Mouse (Mus musculus): ENCODE results near the gene AU018091. TPM values are rescaled to one million over a fixed set of nuclear protein-coding genes. Genes with fewer than 3 reads are reported as not detected.

The AU018091 gene
- total RNA-seq (2014; rRNA removed) (not detected in 2 replicates), polyA plus RNA-seq (2015; fragmentation: Nextera tagmentation; extraction: Ambion mirVana) (not detected in 2 replicates)

- DNase-seq = no peak
- Histone ChIP-seq H3K4me3 (ENCODE audit: low read depth, low read length) (no peak within 1 kb of the TSS), H3K9ac (no peak within 1 kb of the TSS), H3K27ac (ENCODE audit: low read depth, low read length) (no peak within 1 kb of the TSS), H3K4me2 (ENCODE audit: low read depth) (no peak within 1 kb of the TSS), H3K36me3 (ENCODE audit: insufficient read depth) (no peaks in the 10 kb centered on the region), H3K4me1 (ENCODE audit: insufficient read depth) (no peaks in the 10 kb centered on the region), H3K27me3 (ENCODE audit: insufficient read depth, low read length) (no peaks in the 10 kb centered on the region), H3K9me3 (ENCODE audit: low read length) (no peaks in the 10 kb centered on the region)
- no peak for ATAC-seq
- WGBS = 95% methylated on average over 3 of the region's 3 CpGs
- TF ChIP-seq CTCF (IDR thresholded peaks at IDR 0.05; ENCODE audit: low read depth) = no peak
Observed at GRCm38 (mm10) chr7:3168925-3169324, at the start of gene AU018091. Gene AU018091, minus strand, starts transcription at chr7:3169203.

- Histone ChIP-seq H3K9ac (no peak overlapping the region), H3K4me1 (ENCODE audit: insufficient read depth) (no peaks in the 10 kb centered on the region), H3K36me3 (ENCODE audit: insufficient read depth) (no peaks in the 10 kb centered on the region), H3K27me3 (ENCODE audit: insufficient read depth, low read length) (peaks cover 12% of the 10 kb centered on the region; the same call in 1 of the 2 replicates), H3K4me2 (ENCODE audit: low read depth) (no peak overlapping the region), H3K27ac (ENCODE audit: low read depth, low read length) (no peak overlapping the region), H3K9me3 (ENCODE audit: low read length) (no peaks in the 10 kb centered on the region), H3K4me3 (ENCODE audit: low read depth, low read length) (no peak overlapping the region)
- ATAC-seq = no peak
- no peak for TF ChIP-seq CTCF (IDR thresholded peaks at IDR 0.05; ENCODE audit: low read depth)
- 22% methylated on average over 10 of the region's 10 CpGs for WGBS
- no peak for DNase-seq
Observed at GRCm38 (mm10) chr7:3217546-3218056, 48.6 kb upstream of the AU018091 start.

GRCm38 (mm10) chr7:3216331-3216730, 47.3 kb upstream of the AU018091 start:
- Histone ChIP-seq H3K4me1 (ENCODE audit: insufficient read depth) (no peaks in the 10 kb centered on the region), H3K9ac (no peak overlapping the region), H3K9me3 (ENCODE audit: low read length) (no peaks in the 10 kb centered on the region), H3K27ac (ENCODE audit: low read depth, low read length) (no peak overlapping the region), H3K4me3 (ENCODE audit: low read depth, low read length) (no peak overlapping the region), H3K36me3 (ENCODE audit: insufficient read depth) (no peaks in the 10 kb centered on the region), H3K27me3 (ENCODE audit: insufficient read depth, low read length) (peaks cover 12% of the 10 kb centered on the region; the same call in 1 of the 2 replicates), H3K4me2 (ENCODE audit: low read depth) (no peak overlapping the region)
- DNase-seq = no peak
- WGBS = 87% methylated on average over 2 of the region's 3 CpGs
- no peak for ATAC-seq
- TF ChIP-seq CTCF (IDR thresholded peaks at IDR 0.05; ENCODE audit: low read depth) = no peak

- H3K9ac ChIP-seq = no peak overlapping the region
- no peaks in the 10 kb centered on the region for H3K36me3 ChIP-seq (ENCODE audit: insufficient read depth)
- H3K4me2 ChIP-seq (ENCODE audit: low read depth) = no peak overlapping the region
- DNase-seq (no peak), ATAC-seq (no peak)
- H3K4me1 ChIP-seq (ENCODE audit: insufficient read depth) = no peaks in the 10 kb centered on the region
- no peak overlapping the region for H3K27ac ChIP-seq (ENCODE audit: low read depth, low read length)
- H3K27me3 ChIP-seq (ENCODE audit: insufficient read depth, low read length) = peaks cover 9% of the 10 kb centered on the region; the same call in 1 of the 2 replicates
- H3K4me3 ChIP-seq (ENCODE audit: low read depth, low read length) = no peak overlapping the region
- no peaks in the 10 kb centered on the region for H3K9me3 ChIP-seq (ENCODE audit: low read length)
- no peak for TF ChIP-seq CTCF (IDR thresholded peaks at IDR 0.05; ENCODE audit: low read depth)
- 6% methylated on average over 3 of the region's 3 CpGs for WGBS
Observed at GRCm38 (mm10) chr7:3213557-3213956, 44.6 kb upstream of the AU018091 start.

GRCm38 (mm10) chr7:3213156-3213555, 44.2 kb upstream of the AU018091 start:
- no peak overlapping the region for H3K4me2 ChIP-seq (ENCODE audit: low read depth)
- H3K9ac ChIP-seq = no peak overlapping the region
- ATAC-seq (no peak), DNase-seq (no peak)
- no peaks in the 10 kb centered on the region for H3K4me1 ChIP-seq (ENCODE audit: insufficient read depth)
- WGBS = 71% methylated on average over 1 of the region's 1 CpGs
- H3K36me3 ChIP-seq (ENCODE audit: insufficient read depth) = no peaks in the 10 kb centered on the region
- H3K27ac ChIP-seq (ENCODE audit: low read depth, low read length) = no peak overlapping the region
- no peak for TF ChIP-seq CTCF (IDR thresholded peaks at IDR 0.05; ENCODE audit: low read depth)
- no peak overlapping the region for H3K4me3 ChIP-seq (ENCODE audit: low read depth, low read length)
- peaks cover 8% of the 10 kb centered on the region; the same call in 1 of the 2 replicates for H3K27me3 ChIP-seq (ENCODE audit: insufficient read depth, low read length)
- no peaks in the 10 kb centered on the region for H3K9me3 ChIP-seq (ENCODE audit: low read length)

GRCm38 (mm10) chr7:3212002-3212790, 43.2 kb upstream of the AU018091 start:
- 53% methylated on average over 12 of the region's 12 CpGs for WGBS
- ATAC-seq (no peak), DNase-seq (no peak)
- Histone ChIP-seq H3K4me3 (ENCODE audit: low read depth, low read length) (no peak overlapping the region), H3K4me1 (ENCODE audit: insufficient read depth) (no peaks in the 10 kb centered on the region), H3K27me3 (ENCODE audit: insufficient read depth, low read length) (no peaks in the 10 kb centered on the region), H3K27ac (ENCODE audit: low read depth, low read length) (no peak overlapping the region), H3K36me3 (ENCODE audit: insufficient read depth) (no peaks in the 10 kb centered on the region), H3K9ac (no peak overlapping the region), H3K9me3 (ENCODE audit: low read length) (no peaks in the 10 kb centered on the region), H3K4me2 (ENCODE audit: low read depth) (no peak overlapping the region)
- TF ChIP-seq CTCF (IDR thresholded peaks at IDR 0.05; ENCODE audit: low read depth) = no peak

- TF ChIP-seq CTCF (IDR thresholded peaks at IDR 0.05; ENCODE audit: low read depth) = no peak
- H3K9me3 ChIP-seq (ENCODE audit: low read length) = no peaks in the 10 kb centered on the region
- no peak overlapping the region for H3K9ac ChIP-seq
- no peak overlapping the region for H3K4me2 ChIP-seq (ENCODE audit: low read depth)
- H3K4me1 ChIP-seq (ENCODE audit: insufficient read depth) = no peaks in the 10 kb centered on the region
- H3K27me3 ChIP-seq (ENCODE audit: insufficient read depth, low read length) = no peaks in the 10 kb centered on the region
- 72% methylated on average over 8 of the region's 8 CpGs for WGBS
- no peak overlapping the region for H3K27ac ChIP-seq (ENCODE audit: low read depth, low read length)
- no peak for DNase-seq
- no peak for ATAC-seq
- H3K36me3 ChIP-seq (ENCODE audit: insufficient read depth) = no peaks in the 10 kb centered on the region
- H3K4me3 ChIP-seq (ENCODE audit: low read depth, low read length) = no peak overlapping the region
Observed at GRCm38 (mm10) chr7:3211518-3211917, 42.5 kb upstream of the AU018091 start.

Data from forebrain, postnatal 0 days (tissue).